Mouse (Mus musculus) adrenal gland, postnatal 4 days (tissue): ENCODE measurements around the gene Tsc22d4. TPM values are rescaled to one million over a fixed set of nuclear protein-coding genes. Genes with fewer than 3 reads are reported as not detected.

Source experiments
- DNase-seq, 2 experiments: peaks; one replicate each; pipeline ENCODE4 v3.0.0; 2021 to 2022; ENCODE audit warnings: low spot score in 2 of 2, mixed read lengths in 2 of 2
- total RNA-seq, 2 experiments: library from RNA; stranded (reverse); gene quantifications; 2 replicates each; pipeline ENCODE4 v1.2.3; 2021

Tsc22d4 gene
- total RNA-seq, 2 experiments from 2014 or later, result 138 to 140 TPM

DNA sequence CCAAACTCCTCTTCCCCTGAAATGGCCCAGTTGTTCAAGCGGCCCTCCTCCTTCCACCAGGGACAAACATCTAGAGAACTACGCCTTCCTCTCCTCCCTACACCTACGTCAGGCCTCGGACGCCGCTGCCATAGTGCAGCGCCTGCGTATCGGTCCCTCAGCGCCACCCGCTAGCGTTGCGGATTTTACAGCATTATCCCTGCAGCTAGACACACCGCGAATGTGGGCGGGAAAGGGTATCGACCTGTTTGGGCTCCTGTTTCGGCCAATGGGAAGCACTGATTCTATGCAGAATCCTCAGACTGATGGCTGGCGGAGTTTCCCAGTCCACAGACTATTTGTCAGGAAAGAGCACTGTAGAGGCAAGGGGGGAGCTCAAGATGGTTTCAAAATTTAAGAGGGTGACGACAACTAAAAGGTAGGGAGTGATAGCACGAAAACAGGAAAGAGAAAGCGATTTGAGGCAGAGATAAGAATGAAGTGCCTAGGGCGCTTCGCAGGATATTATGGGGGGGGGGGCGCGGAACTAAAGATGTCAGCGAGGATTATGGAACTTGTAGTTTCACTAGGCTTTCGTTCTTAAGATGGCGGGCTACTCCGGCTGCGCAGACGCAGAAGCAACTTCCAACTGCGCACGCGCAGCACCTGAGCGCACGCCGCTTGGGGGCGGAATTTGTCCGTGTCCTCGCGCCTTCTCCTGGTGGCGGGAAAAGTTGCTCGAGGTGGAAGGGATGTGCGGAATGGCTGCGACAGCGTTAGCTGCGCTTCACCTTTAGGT lies 41.8 kb downstream of the Tsc22d4 start, which contains the start of the genes Mepce and Zcwpw1:
Gene Mepce (minus strand): TSS at position 505 of the 778 bp plus-strand sequence.
Gene Zcwpw1 (plus strand): TSS at position 648 of the 778 bp plus-strand sequence.
- DNase-seq, result peak; percentile 89 to 92

DNA sequence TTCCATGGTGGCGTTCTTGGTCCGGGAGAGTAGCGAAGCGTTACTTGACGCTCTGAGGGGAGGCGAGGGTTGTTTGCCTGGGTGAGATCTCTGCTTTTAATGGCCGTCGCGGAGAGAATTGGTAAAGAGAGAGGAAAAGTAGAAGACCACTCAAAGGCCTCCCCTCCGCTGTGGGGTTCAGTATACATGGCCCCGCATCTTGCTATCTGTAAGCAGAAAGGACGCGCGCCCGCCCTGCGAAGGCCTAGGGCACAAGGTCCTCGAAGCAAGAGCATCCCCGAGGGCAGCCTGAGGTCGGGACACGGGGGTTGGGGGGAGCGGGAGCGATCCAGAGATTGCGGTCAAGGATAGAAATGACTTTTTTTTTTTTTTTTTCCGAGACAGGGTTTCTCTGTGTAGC lies 42.6 kb downstream of the Tsc22d4 start:
- DNase-seq, result no peak

DNA sequence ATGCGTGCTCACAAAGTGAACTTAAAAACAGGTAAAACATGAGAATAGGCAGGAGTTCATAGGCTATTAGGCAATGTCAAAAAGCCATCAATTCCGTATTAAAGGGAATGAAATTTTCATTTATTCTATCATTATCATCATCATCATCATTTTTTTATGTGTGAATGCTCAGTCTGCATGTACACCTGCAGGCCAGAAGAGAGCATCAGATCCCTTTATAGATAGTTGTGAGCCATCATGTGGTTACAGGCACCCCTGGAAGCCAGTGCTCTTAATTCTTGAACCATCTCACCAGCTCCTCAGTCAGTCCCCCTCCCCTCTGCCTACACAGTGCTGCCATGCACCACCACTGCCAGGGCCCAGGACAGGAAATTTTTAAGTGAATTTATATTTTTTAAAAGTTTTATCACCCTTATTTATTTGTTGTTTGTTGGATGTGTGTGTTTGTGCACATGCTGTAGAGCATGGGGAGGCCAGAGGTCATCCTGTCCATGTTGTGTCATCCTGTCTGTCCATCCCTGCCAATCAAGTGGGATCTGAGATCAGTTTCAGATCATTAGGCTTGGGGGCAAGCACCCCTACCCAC lies 43.5 kb downstream of the Tsc22d4 start:
- no peak for DNase-seq

DNA sequence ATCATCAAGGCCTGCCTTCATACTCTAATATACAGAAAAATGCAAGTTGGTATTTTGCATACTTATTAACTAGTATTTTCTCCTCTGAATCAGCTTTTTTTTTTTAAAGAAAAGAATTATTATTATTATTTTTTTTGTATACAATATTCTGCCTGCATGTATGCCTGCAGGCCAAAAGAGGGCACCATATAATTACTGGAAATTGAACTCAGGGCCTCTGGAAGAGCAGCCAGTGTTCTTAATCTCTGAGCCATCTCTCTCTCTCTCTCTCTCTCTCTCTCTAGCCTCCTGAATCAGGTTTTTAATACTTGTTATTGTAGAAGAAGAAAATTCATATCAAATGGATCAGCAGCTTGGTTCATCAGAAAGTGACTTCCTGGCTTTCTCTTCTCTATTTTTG lies 46.0 kb downstream of the Tsc22d4 start:
- no peak for DNase-seq

DNA sequence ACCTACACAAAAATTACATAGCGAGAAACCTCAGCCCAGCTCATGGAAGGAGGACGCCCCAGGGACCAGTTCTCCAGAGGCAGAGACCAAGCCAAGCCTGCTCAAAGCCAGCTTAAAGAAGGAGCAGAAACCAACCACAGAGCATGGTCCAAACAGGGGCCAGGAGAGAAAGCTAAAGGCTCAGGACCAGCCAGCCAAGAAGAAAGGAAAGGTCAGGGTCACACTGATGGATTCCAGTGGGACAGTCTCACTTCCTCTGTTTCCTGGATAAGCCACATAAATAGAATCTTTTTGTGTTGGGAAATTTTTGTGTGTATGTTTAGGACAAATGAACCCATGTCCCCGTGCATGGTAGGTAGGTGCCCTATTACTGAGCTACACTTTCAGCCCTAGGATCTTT lies 51.1 kb downstream of the Tsc22d4 start:
- DNase-seq, result no peak

DNA sequence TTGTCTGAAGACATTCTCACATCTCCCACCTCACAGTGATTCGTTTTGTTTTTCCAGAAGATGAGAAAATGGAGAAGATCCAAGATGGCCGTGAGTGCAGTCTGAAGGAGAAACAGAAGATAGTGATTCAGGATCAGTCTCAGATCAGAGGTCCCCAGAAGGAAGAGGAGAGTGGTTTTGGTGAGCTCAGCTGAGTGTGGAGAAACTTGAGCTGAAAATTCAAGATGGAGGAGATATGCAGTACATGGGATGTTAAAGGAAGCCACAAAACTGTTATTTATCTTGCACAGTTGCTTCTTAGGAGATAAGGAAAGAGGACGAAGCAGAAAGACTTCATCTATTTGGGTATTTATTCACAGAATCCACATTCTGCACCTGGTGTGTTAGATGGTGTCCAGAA lies 55.4 kb downstream of the Tsc22d4 start:
- DNase-seq, result no peak

DNA sequence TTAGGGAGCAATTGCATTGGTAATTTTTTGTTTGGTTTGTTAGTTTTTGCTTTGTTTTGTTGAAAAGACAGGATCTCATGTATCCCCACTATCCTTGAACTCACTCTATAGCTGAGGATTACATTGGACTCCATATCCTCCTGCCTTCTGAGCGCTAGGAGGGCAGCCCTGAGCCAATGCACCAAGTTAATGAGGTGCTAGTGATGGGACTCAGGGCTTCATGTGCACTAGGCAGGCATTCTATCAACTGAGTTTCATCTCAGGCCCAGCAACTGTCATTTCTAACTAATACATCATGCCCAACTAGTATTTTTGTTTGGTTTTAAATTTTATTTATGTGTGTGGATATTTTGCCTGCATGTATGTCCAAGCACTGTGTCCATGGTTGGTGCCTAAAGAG lies 60.6 kb downstream of the Tsc22d4 start:
- DNase-seq, result no peak

DNA sequence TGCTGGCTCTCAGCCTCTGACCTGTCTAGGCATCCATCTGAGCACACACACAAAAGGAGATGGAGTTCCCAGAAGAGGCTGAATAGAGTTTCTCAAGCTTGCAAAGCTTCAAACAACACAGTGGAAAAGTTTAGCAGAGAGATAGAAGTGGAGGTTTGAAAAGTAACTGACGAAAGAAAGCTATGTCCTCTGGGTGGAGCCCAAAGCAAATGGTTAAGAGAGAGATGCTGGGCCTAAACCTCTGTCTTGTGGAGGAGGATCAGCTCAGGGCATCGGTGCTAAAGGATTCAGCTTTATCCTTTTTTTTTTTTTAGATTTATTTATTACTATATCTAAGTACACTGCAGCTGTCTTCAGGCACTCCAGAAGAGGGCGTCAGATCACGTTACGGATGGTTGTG lies 62.8 kb downstream of the Tsc22d4 start:
- no peak for DNase-seq

DNA sequence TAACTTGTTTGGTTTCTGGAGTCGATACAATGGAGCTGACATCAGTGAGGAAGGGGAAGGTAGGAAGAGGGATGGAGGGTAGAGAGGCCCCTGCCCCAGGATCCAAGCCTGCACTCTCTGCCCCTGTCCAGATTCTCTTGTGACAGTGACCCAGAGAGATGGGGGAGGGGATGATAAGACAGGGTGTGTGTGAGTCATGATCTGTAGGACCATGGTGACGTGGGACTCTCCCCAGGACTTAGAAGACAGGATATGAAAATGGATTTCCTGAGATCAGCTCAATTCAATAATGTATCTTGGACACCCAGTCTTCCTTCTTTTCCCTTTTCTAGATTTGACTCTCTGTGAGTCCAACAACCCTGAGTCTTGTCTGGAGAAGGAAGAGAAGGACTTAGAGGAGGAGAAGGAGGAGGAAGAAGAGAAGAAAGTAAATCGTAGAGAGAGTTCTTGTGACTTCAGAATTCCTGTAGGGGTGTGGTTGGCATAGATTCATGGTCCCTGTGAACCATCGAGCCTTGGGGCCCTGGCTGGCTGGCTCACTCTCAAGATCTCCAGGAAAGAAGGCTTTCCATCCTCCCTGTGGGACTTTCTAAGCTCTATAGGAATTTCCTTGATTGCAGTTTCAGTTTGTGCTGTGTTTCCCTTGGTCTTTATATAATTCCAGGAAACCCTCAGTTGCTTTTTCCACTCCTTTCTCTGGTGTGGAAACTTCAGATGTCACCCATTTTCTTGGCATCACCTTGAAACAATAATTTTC lies 72.1 kb downstream of the Tsc22d4 start:
- DNase-seq, result no peak

Other genes starting within 250 kb of the Tsc22d4 start
- gene Pop7, start 243.2 kb upstream of the Tsc22d4 start, total RNA-seq, result 10 to 100 TPM; 26.5 to 26.9 TPM
- gene Gigyf1, start 227.2 kb upstream of the Tsc22d4 start, total RNA-seq, result 10 to 100 TPM; 65.1 to 69.2 TPM
- not detected for gene Epo, start 212.5 kb upstream of the Tsc22d4 start, total RNA-seq
- gene Gnb2, start 212.2 kb upstream of the Tsc22d4 start, total RNA-seq, result 100 to 1,000 TPM; 771 to 773 TPM
- 1 to 10 TPM; 8.1 TPM for gene Actl6b, start 192.2 kb upstream of the Tsc22d4 start, total RNA-seq
- 10 to 100 TPM in 1 of 2 experiments, 1 to 10 TPM in 1; 2.4 to 25.8 TPM for gene Tfr2, start 175.9 kb upstream of the Tsc22d4 start, total RNA-seq
- gene Mospd3, start 144.7 kb upstream of the Tsc22d4 start, total RNA-seq, result 10 to 100 TPM; 52.4 to 54.0 TPM
- 100 to 1,000 TPM; 549 to 594 TPM for gene Pcolce, start 131.9 kb upstream of the Tsc22d4 start, total RNA-seq
- gene Fbxo24, start 116.7 kb upstream of the Tsc22d4 start, total RNA-seq, result 1 to 10 TPM; 1.2 to 3.3 TPM
- gene Lrch4, start 116.6 kb upstream of the Tsc22d4 start, total RNA-seq, result 10 to 100 TPM; 27.9 to 34.5 TPM
- gene Gm20605, start 116.6 kb upstream of the Tsc22d4 start, total RNA-seq, result 10 to 100 TPM; 16.3 to 16.4 TPM
- gene Sap25, start 104.4 kb upstream of the Tsc22d4 start, total RNA-seq, result 1 to 10 TPM; 8.3 to 8.9 TPM
- under 1 TPM; 0.56 to 0.79 TPM for gene Irs3, start 100.0 kb upstream of the Tsc22d4 start, total RNA-seq
- 10 to 100 TPM; 28.5 to 31.9 TPM for gene Agfg2, start 61.0 kb upstream of the Tsc22d4 start, total RNA-seq
- gene Nyap1, start 4.1 kb upstream of the Tsc22d4 start, total RNA-seq, result 10 to 100 TPM; 10.9 to 11.6 TPM
- 10 to 100 TPM; 29.9 to 40.3 TPM for gene Ppp1r35, start 33.1 kb downstream of the Tsc22d4 start, total RNA-seq
- gene Mepce, start 41.9 kb downstream of the Tsc22d4 start, total RNA-seq, result 10 to 100 TPM; 58.4 to 67.5 TPM
- 1 to 10 TPM; 8.9 to 9.3 TPM for gene Zcwpw1, start 42.1 kb downstream of the Tsc22d4 start, total RNA-seq
- 1 to 10 TPM; 3.1 to 5.5 TPM for gene Pilra, start 90.6 kb downstream of the Tsc22d4 start, total RNA-seq
- gene Pilrb1, start 112.4 kb downstream of the Tsc22d4 start, total RNA-seq, result 1 to 10 TPM; 2.9 to 3.6 TPM
- gene Pilrb2, start 126.1 kb downstream of the Tsc22d4 start, total RNA-seq, result 1 to 10 TPM; 2.8 to 3.4 TPM
- 1 to 10 TPM in 1 of 2 experiments, under 1 TPM in 1; 0.17 to 3.0 TPM for gene Cyp3a13, start 175.9 kb downstream of the Tsc22d4 start, total RNA-seq
- 1 to 10 TPM; 2.3 to 2.4 TPM for gene Gjc3, start 217.4 kb downstream of the Tsc22d4 start, total RNA-seq
- 10 to 100 TPM in 1 of 2 experiments, 1 to 10 TPM in 1; 1.1 to 55.2 TPM for gene Azgp1, start 235.8 kb downstream of the Tsc22d4 start, total RNA-seq